28 mouse cellular contexts compared by ENCODE assay signal in the genomic region with DNA sequence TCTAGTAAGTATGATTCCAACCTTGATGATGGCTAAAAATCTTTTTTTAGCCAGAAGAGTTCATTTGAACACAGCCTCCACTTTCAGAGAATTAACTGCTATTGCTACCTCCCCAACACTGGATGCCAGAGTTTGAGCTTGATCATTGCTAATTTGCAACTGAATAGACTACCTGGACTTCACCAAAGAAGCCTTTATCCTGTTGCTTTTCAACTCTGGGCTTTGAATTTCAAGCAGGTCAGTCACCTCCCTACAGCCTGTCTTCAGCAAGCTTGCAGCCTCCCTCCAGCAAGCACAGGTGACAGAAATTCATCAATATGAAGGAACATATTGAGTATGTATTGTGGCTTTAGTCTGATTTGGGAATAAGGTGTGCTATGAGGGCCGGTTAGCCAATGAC. TPM values are rescaled to one million over a fixed set of nuclear protein-coding genes. Genes with fewer than 3 reads are reported as not detected.
DNase-seq lines count a peak whose midpoint lies in the region.
"Had no signal": no experiment of that assay in that cellular context is flagged by ENCODE, and none has a peak within 500 bp of the region (broad histone marks: within the 10 kb centered on the region; RNA-seq: fewer than 3 reads in every experiment).

No protein-coding gene starts in this region.

- DNase-seq in ES-CJ7 (ENCODE audit: low read depth, low spot score) (peak; percentile 93), R1 (ENCODE audit: low read depth, low spot score) (peak; percentile 90)
- DNase-seq in limb, embryonic 10.5 days (ENCODE audit: low spot score) = peak; percentile 10
- DNase-seq in left cerebral cortex, postnatal 10 days (ENCODE audit: extremely low spot score in 1 of 2, low spot score in 2 of 2) = no peak
- no peak for DNase-seq in cerebellum, postnatal 4 days (ENCODE audit: low spot score in 2 of 2)
- DNase-seq: adrenal gland, adult 8-10 months; adrenal gland, postnatal 14 days; adrenal gland, postnatal 36 days; B cell, adult 2 months; cerebellum, adult 11-12 months; cerebellum, adult 2 months; cerebellum, adult 9-10 months; cerebellum, postnatal 14 days; embryo, embryonic 11 days had no signal

- no peaks in the 10 kb centered on the region for H3K27me3 ChIP-seq in limb, embryonic 10.5 days (ENCODE audit: low read depth, poor library complexity, severe bottlenecking)
- H3K27me3 ChIP-seq: CH12.LX; embryonic facial prominence, embryonic 13.5 days; embryonic facial prominence, embryonic 15.5 days; forebrain, embryonic 12.5 days; Patski had no signal

- H3K4me1 ChIP-seq in limb, embryonic 10.5 days = no peaks in the 10 kb centered on the region
- H3K4me1 ChIP-seq: embryonic facial prominence, embryonic 13.5 days; embryonic facial prominence, embryonic 15.5 days; forebrain, embryonic 10.5 days; forebrain, embryonic 12.5 days had no signal

- 80% methylated on average over 1 of the region's 1 CpGs for WGBS in limb, embryonic 10.5 days

- H3K4me3 ChIP-seq in limb, embryonic 10.5 days = no peak overlapping the region
- H3K4me3 ChIP-seq: embryonic facial prominence, embryonic 13.5 days; embryonic facial prominence, embryonic 15.5 days; erythroblast, embryonic 14.5 days; forebrain, embryonic 10.5 days; forebrain, embryonic 12.5 days had no signal

- H3K27ac ChIP-seq in limb, embryonic 10.5 days = no peak overlapping the region
- H3K27ac ChIP-seq: embryonic facial prominence, embryonic 13.5 days; embryonic facial prominence, embryonic 15.5 days; forebrain, embryonic 10.5 days; forebrain, embryonic 12.5 days had no signal

- no peaks in the 10 kb centered on the region for H3K9me3 ChIP-seq in limb, embryonic 10.5 days (replicated peaks)
- H3K9me3 ChIP-seq: embryonic facial prominence, embryonic 15.5 days; forebrain, embryonic 12.5 days; G1E had no signal

- no peaks in the 10 kb centered on the region for H3K36me3 ChIP-seq in limb, embryonic 10.5 days
- H3K36me3 ChIP-seq: embryonic facial prominence, embryonic 13.5 days; embryonic facial prominence, embryonic 15.5 days; forebrain, embryonic 10.5 days; forebrain, embryonic 12.5 days; G1E had no signal

- intact Hi-C loops in left cerebral cortex, postnatal 10 days (cut with DNase I) = no loop called here

RNA-seq across cellular contexts. Expression of a gene that starts 6.4 kb away (rescaled TPM):
- not detected in 2 replicates for polyA plus RNA-seq in limb, embryonic 10.5 days (2016; fragmentation: Nextera tagmentation; extraction: Ambion mirVana)
- not detected for total RNA-seq in left cerebral cortex, postnatal 10 days (2021)
- total RNA-seq: CH12.LX; common myeloid progenitor, adult 5-6 weeks had no signal
- polyA plus RNA-seq: activated CD4-positive, CD25-positive, alpha-beta regulatory T cell, adult 4 months; cerebellum, adult 2 months; embryonic facial prominence, embryonic 11.5 days; embryonic facial prominence, embryonic 13.5 days; erythroblast, embryonic 14.5 days; forebrain, embryonic 10.5 days; forebrain, embryonic 12.5 days; forebrain, embryonic 14.5 days; forebrain, embryonic 16.5 days; frontal cortex, adult 2 months; G1E had no signal

RNA-seq across cellular contexts. Expression of a gene that starts 21.9 kb away (rescaled TPM):
- 23.2 and 26.2 TPM in 2 replicates for polyA plus RNA-seq in limb, embryonic 10.5 days (2016; fragmentation: Nextera tagmentation; extraction: Ambion mirVana)
- total RNA-seq in left cerebral cortex, postnatal 10 days (2021) = 10 to 100 TPM; 24.8 to 28.1 TPM

Comparison
In these comparisons a context has a peak if more than half of its experiments do, and no peak if none do; other contexts are left out.
1. DNase-seq: peak in ES-CJ7 (single experiment), R1 (single experiment) and limb, embryonic 10.5 days (single experiment); none in left cerebral cortex, postnatal 10 days (0 of 2) and cerebellum, postnatal 4 days (0 of 2).